Comparison of ENCODE assay signal across 18 mouse cellular contexts in the genomic region with DNA sequence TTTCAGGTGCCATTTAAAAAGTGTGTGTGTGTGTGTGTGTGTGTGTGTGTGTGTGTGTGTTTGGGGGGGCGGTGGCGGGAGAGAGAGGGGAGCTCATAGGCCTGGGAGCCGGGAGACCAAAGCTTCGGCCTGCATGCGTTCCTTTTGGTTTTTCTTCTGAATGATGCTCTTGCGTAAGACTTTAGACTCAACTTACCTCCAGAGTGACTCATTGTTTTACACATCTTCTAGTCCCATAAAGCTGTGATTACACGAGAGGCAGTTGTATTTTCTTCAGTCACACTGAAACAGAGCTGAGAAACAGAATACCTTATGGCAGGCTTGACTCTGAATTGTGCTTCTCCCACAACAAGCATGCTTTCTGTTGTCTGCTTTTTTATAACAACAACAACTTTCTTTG. TPM values are rescaled to one million over a fixed set of nuclear protein-coding genes. Genes with fewer than 3 reads are reported as not detected.
DNase-seq lines count a peak whose midpoint lies in the region; ATAC-seq and TF ChIP-seq lines count a peak whose summit lies in the region.
"Had no signal": no experiment of that assay in that cellular context is flagged by ENCODE, and none has a peak within 500 bp of the region (broad histone marks: within the 10 kb centered on the region; RNA-seq: fewer than 3 reads in every experiment).

No protein-coding gene starts in this region.

- no peak for TF ChIP-seq POLR2A in spleen, adult 2 months (IDR thresholded peaks at IDR 0.05; ENCODE audit: low read depth, low read length)

- no peak overlapping the region for H3K9ac ChIP-seq in intestine, postnatal 0 days (ENCODE audit: low read depth, low read length)
- H3K9ac ChIP-seq: forebrain, embryonic 13.5 days; liver, embryonic 14.5 days; midbrain, embryonic 12.5 days had no signal

- TF ChIP-seq CTCF in spleen, adult 2 months (IDR thresholded peaks at IDR 0.05; ENCODE audit: extremely low read depth, insufficient read depth, insufficient read length, insufficient replicate concordance): no peak
- TF ChIP-seq CTCF in intestine, postnatal 0 days (IDR thresholded peaks at IDR 0.05; ENCODE audit: low read depth): no peak

- DNase-seq in spleen, adult 2 months (ENCODE audit: low read depth in 1 of 2, low spot score in 2 of 2): no peak
- DNase-seq in spleen, postnatal 10 days (ENCODE audit: low spot score in 2 of 2): no peak
- peak; percentile 54 for DNase-seq in NIH3T3 (ENCODE audit: low read depth)
- no peak for DNase-seq in lung, postnatal 4 days
- no peak for DNase-seq in layer of hippocampus, adult 9-10 months (ENCODE audit: low spot score)
- no peak for DNase-seq in ovary, postnatal 14 days (ENCODE audit: low spot score)
- DNase-seq: adrenal gland, postnatal 10 days; cerebellum, adult 9-11 months; embryo, embryonic 11 days; kidney, adult 11 months; kidney, postnatal 25 days; lung, postnatal 14 days had no signal

- peaks cover 4% of the 10 kb centered on the region for H3K36me3 ChIP-seq in spleen, adult 2 months (ENCODE audit: control insufficient read depth, insufficient read depth, low read length)
- H3K36me3 ChIP-seq in intestine, postnatal 0 days (ENCODE audit: control insufficient read depth, insufficient read depth): peaks cover under 1% of the 10 kb centered on the region; the same call in 1 of the 2 replicates

- H3K4me3 ChIP-seq in spleen, adult 2 months (ENCODE audit: extremely low read depth, insufficient read depth, insufficient read length): peak overlapping the region; percentile 16; the same call in 1 of the 2 replicates
- H3K4me3 ChIP-seq in intestine, postnatal 0 days (ENCODE audit: low read depth, low read length): no peak overlapping the region
- H3K4me3 ChIP-seq: forebrain, embryonic 13.5 days; midbrain, embryonic 12.5 days had no signal

- H3K4me1 ChIP-seq in spleen, adult 2 months (ENCODE audit: control insufficient read depth, insufficient read depth, insufficient read length): peaks cover 11% of the 10 kb centered on the region
- 0 out of 2 replicates have a peak, but pooled peaks cover 7% of the 10 kb centered on the region for H3K4me1 ChIP-seq in intestine, postnatal 0 days (replicated peaks; ENCODE audit: control insufficient read depth, insufficient read depth, low read length)

- ATAC-seq in intestine, postnatal 0 days: peak; percentile 72
- ATAC-seq: forebrain, embryonic 13.5 days had no signal

- H3K27ac ChIP-seq in spleen, adult 2 months (ENCODE audit: insufficient read depth, low read length): peak overlapping the region; percentile 45
- H3K27ac ChIP-seq in intestine, postnatal 0 days (ENCODE audit: low read depth, low read length): no peak overlapping the region
- H3K27ac ChIP-seq: forebrain, embryonic 13.5 days; liver, embryonic 14.5 days; midbrain, embryonic 12.5 days had no signal

- no peaks in the 10 kb centered on the region for H3K27me3 ChIP-seq in spleen, adult 2 months (ENCODE audit: control insufficient read depth, insufficient read depth, low read length)
- no peaks in the 10 kb centered on the region for H3K27me3 ChIP-seq in intestine, postnatal 0 days (replicated peaks; ENCODE audit: control insufficient read depth, insufficient read depth, low read length)
- H3K27me3 ChIP-seq: forebrain, embryonic 13.5 days; midbrain, embryonic 12.5 days had no signal

- peak overlapping the region; percentile 25 for H3K4me2 ChIP-seq in intestine, postnatal 0 days (replicated peaks; ENCODE audit: low read depth)
- H3K4me2 ChIP-seq: forebrain, embryonic 13.5 days; midbrain, embryonic 12.5 days had no signal

- no peaks in the 10 kb centered on the region for H3K9me3 ChIP-seq in intestine, postnatal 0 days (ENCODE audit: control insufficient read depth)
- H3K9me3 ChIP-seq: forebrain, embryonic 13.5 days; G1E; midbrain, embryonic 12.5 days had no signal

- WGBS in spleen, adult 2 months: 69% methylated on average over 7 of the region's 7 CpGs
- WGBS in intestine, postnatal 0 days: 32% methylated on average over 6 of the region's 7 CpGs

RNA-seq across cellular contexts. Expression of gene Snd1, which starts 12.0 kb away (rescaled TPM):
- polyA plus RNA-seq in spleen, adult 2 months (2012; rRNA removed): 55.0 and 69.3 TPM in 2 replicates
- polyA plus RNA-seq in intestine, postnatal 0 days (2015; fragmentation: Nextera tagmentation; extraction: Ambion mirVana): 39.4 and 41.8 TPM in 2 replicates

RNA-seq across cellular contexts. Expression of gene Pax4, which starts 37.8 kb away (rescaled TPM):
- not detected in 2 replicates for polyA plus RNA-seq in spleen, adult 2 months (2012; rRNA removed)
- polyA plus RNA-seq in intestine, postnatal 0 days (2015; fragmentation: Nextera tagmentation; extraction: Ambion mirVana): 0.37 and 1.3 TPM in 2 replicates
- polyA plus RNA-seq: forebrain, embryonic 13.5 days; G1E; limb, embryonic 11.5 days; liver, embryonic 14.5 days; midbrain, embryonic 12.5 days had no signal

RNA-seq across cellular contexts. Expression of gene Gcc1, which starts 58.7 kb away (rescaled TPM):
- 5.1 and 5.4 TPM in 2 replicates for polyA plus RNA-seq in spleen, adult 2 months (2012; rRNA removed)
- 5.3 and 6.8 TPM in 2 replicates for polyA plus RNA-seq in intestine, postnatal 0 days (2015; fragmentation: Nextera tagmentation; extraction: Ambion mirVana)

RNA-seq across cellular contexts. Expression of gene Fscn3, which starts 59.3 kb away (rescaled TPM):
- polyA plus RNA-seq in spleen, adult 2 months (2012; rRNA removed): not detected in 2 replicates
- polyA plus RNA-seq in intestine, postnatal 0 days (2015; fragmentation: Nextera tagmentation; extraction: Ambion mirVana): not detected in 2 replicates
- polyA plus RNA-seq: forebrain, embryonic 13.5 days; G1E; limb, embryonic 11.5 days; midbrain, embryonic 12.5 days had no signal
